8 mouse cellular contexts compared by ENCODE assay signal in the genomic region with DNA sequence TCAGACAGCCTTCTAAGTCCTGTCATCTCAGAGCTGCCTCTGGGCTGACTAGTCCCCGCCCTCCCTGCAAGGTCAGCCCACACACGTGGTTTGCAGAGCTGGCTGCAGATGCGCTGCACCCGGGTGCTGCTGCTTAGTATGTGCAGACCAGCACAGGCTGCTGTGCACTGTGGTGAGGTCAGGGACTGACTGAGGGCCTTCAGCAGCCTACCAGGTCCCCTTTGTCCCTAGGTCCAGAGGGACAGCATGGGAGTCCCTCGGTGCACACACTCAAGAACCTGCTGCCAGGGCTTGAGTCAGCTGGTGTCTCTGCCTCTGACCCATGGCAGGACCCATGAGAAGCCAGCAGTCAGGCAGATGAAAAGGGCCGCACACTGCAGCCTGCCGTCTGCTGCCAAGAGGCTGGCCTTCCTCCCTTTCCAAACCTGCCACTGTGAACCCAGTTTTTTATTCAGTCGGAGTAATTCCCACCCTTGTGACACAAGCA. TPM values are rescaled to one million over a fixed set of nuclear protein-coding genes. Genes with fewer than 3 reads are reported as not detected.
DNase-seq lines count a peak whose midpoint lies in the region; ATAC-seq and TF ChIP-seq lines count a peak whose summit lies in the region.

No protein-coding gene starts in this region.

- H3K9ac ChIP-seq in embryonic facial prominence, embryonic 12.5 days, result no peak overlapping the region
- peak overlapping the region; percentile 53 for H3K9ac ChIP-seq in heart, embryonic 13.5 days
- peak overlapping the region; percentile 21; the same call in 1 of the 2 replicates for H3K9ac ChIP-seq in kidney, embryonic 15.5 days
- H3K9ac ChIP-seq in liver, embryonic 15.5 days, result no peak overlapping the region

- H3K9me3 ChIP-seq in embryonic facial prominence, embryonic 12.5 days, result no peaks in the 10 kb centered on the region
- H3K9me3 ChIP-seq in heart, embryonic 13.5 days, result no peaks in the 10 kb centered on the region
- H3K9me3 ChIP-seq in kidney, embryonic 15.5 days (replicated peaks), result no peaks in the 10 kb centered on the region
- no peaks in the 10 kb centered on the region for H3K9me3 ChIP-seq in liver, embryonic 15.5 days (replicated peaks)

- no peaks in the 10 kb centered on the region for H3K27me3 ChIP-seq in embryonic facial prominence, embryonic 12.5 days
- no peaks in the 10 kb centered on the region for H3K27me3 ChIP-seq in heart, embryonic 13.5 days (replicated peaks)
- H3K27me3 ChIP-seq in kidney, embryonic 15.5 days, result no peaks in the 10 kb centered on the region
- H3K27me3 ChIP-seq in liver, embryonic 15.5 days, result no peaks in the 10 kb centered on the region
- no peaks in the 10 kb centered on the region for H3K27me3 ChIP-seq in testis, adult 2 months (ENCODE audit: control insufficient read depth, insufficient read depth, low read length)

- peak overlapping the region; percentile 91 for H3K27ac ChIP-seq in embryonic facial prominence, embryonic 12.5 days
- H3K27ac ChIP-seq in heart, embryonic 13.5 days (replicated peaks), result peak overlapping the region; percentile 96
- peak overlapping the region; percentile 97 for H3K27ac ChIP-seq in kidney, embryonic 15.5 days
- peak overlapping the region; percentile 72; the same call in 1 of the 2 replicates for H3K27ac ChIP-seq in liver, embryonic 15.5 days (replicated peaks)
- peak overlapping the region; percentile 51 for H3K27ac ChIP-seq in testis, adult 2 months (ENCODE audit: control insufficient read depth, insufficient read depth, low read depth, low read length)

- 13% methylated on average over 8 of the region's 8 CpGs for WGBS in embryonic facial prominence, embryonic 12.5 days
- 12% methylated on average over 8 of the region's 8 CpGs for WGBS in heart, embryonic 13.5 days
- WGBS in kidney, embryonic 15.5 days, result 6% methylated on average over 8 of the region's 8 CpGs
- WGBS in liver, embryonic 15.5 days (ENCODE audit: insufficient replicate concordance), result 16% methylated on average over 8 of the region's 8 CpGs

- no peak for DNase-seq in frontal cortex, postnatal 36 days (ENCODE audit: low spot score in 2 of 2)
- DNase-seq in natural killer cell, adult 2 months (ENCODE audit: low spot score in 2 of 2), result peak; percentile 42 to 48

- 0 out of 2 replicates have a peak overlapping the region, but pooled peaks have one; percentile 1 for H3K4me2 ChIP-seq in embryonic facial prominence, embryonic 12.5 days (replicated peaks)
- H3K4me2 ChIP-seq in heart, embryonic 13.5 days, result peak overlapping the region; percentile 52
- peak overlapping the region; percentile 18 for H3K4me2 ChIP-seq in kidney, embryonic 15.5 days
- no peak overlapping the region for H3K4me2 ChIP-seq in liver, embryonic 15.5 days

- no peak for TF ChIP-seq CTCF in testis, adult 2 months (IDR thresholded peaks at IDR 0.05; ENCODE audit: control insufficient read depth, insufficient read depth, insufficient replicate concordance, low read depth, low read length)

- peaks cover 40% of the 10 kb centered on the region for H3K4me1 ChIP-seq in embryonic facial prominence, embryonic 12.5 days
- peaks cover 61% of the 10 kb centered on the region for H3K4me1 ChIP-seq in heart, embryonic 13.5 days
- H3K4me1 ChIP-seq in kidney, embryonic 15.5 days, result peaks cover 75% of the 10 kb centered on the region
- H3K4me1 ChIP-seq in liver, embryonic 15.5 days (replicated peaks), result peaks cover 28% of the 10 kb centered on the region
- H3K4me1 ChIP-seq in testis, adult 2 months (ENCODE audit: control insufficient read depth, insufficient read depth, low read length), result peaks cover 10% of the 10 kb centered on the region

- ATAC-seq in frontal cortex, adult (ENCODE audit: low TSS enrichment), result peak; percentile 49
- peak; percentile 57 for ATAC-seq in embryonic facial prominence, embryonic 12.5 days (ENCODE audit: insufficient number of reproducible peaks, insufficient read depth, low FRiP score, low TSS enrichment)
- ATAC-seq in heart, embryonic 13.5 days (ENCODE audit: extremely low read depth, insufficient number of reproducible peaks, low FRiP score, low TSS enrichment), result no peak
- peak; percentile 60 for ATAC-seq in kidney, embryonic 15.5 days (replicated peaks; ENCODE audit: low FRiP score)
- ATAC-seq in liver, embryonic 15.5 days (ENCODE audit: insufficient read depth), result peak; percentile 49; the same call in 1 of the 2 replicates

- H3K4me3 ChIP-seq in embryonic facial prominence, embryonic 12.5 days, result no peak overlapping the region
- no peak overlapping the region for H3K4me3 ChIP-seq in heart, embryonic 13.5 days
- no peak overlapping the region for H3K4me3 ChIP-seq in kidney, embryonic 15.5 days (replicated peaks)
- H3K4me3 ChIP-seq in liver, embryonic 15.5 days (replicated peaks), result no peak overlapping the region
- no peak overlapping the region for H3K4me3 ChIP-seq in testis, adult 2 months (ENCODE audit: control insufficient read depth, low read depth, low read length)

- no peaks in the 10 kb centered on the region for H3K36me3 ChIP-seq in embryonic facial prominence, embryonic 12.5 days
- H3K36me3 ChIP-seq in heart, embryonic 13.5 days, result no peaks in the 10 kb centered on the region
- no peaks in the 10 kb centered on the region for H3K36me3 ChIP-seq in kidney, embryonic 15.5 days
- H3K36me3 ChIP-seq in liver, embryonic 15.5 days (replicated peaks), result no peaks in the 10 kb centered on the region
- no peaks in the 10 kb centered on the region for H3K36me3 ChIP-seq in testis, adult 2 months (ENCODE audit: control insufficient read depth, insufficient read depth, low read length)

- no peak for TF ChIP-seq POLR2A in testis, adult 2 months (IDR thresholded peaks at IDR 0.05; ENCODE audit: control insufficient read depth, low read depth, low read length)

RNA-seq across cellular contexts. Expression of a gene that starts 25.4 kb away (rescaled TPM):
- polyA plus RNA-seq in embryonic facial prominence, embryonic 12.5 days (2016; fragmentation: Nextera tagmentation; extraction: Ambion mirVana), result 220 and 229 TPM in 2 replicates
- polyA plus RNA-seq in heart, embryonic 13.5 days (2015; fragmentation: Nextera tagmentation; extraction: Ambion mirVana), result 94.2 and 108 TPM in 2 replicates
- 124 and 132 TPM in 2 replicates for polyA plus RNA-seq in kidney, embryonic 15.5 days (2015; fragmentation: Nextera tagmentation; extraction: Ambion mirVana)
- 21.8 TPM in 2 replicates for polyA plus RNA-seq in liver, embryonic 15.5 days (2015; fragmentation: Nextera tagmentation; extraction: Ambion mirVana)
- polyA plus RNA-seq in testis, adult 2 months (2012; rRNA removed), result 7.0 and 7.2 TPM in 2 replicates

Comparison
In these comparisons a context has a peak if more than half of its experiments do, and no peak if none do; other contexts are left out.
1. DNase-seq: peak in natural killer cell, adult 2 months (2 of 2); none in frontal cortex, postnatal 36 days (0 of 2).
2. H3K9ac ChIP-seq: peak in heart, embryonic 13.5 days (single experiment) and kidney, embryonic 15.5 days (single experiment); none in embryonic facial prominence, embryonic 12.5 days (single experiment) and liver, embryonic 15.5 days (single experiment).
3. Peak in every context shown above with its lines, with median percentiles within 50 percentile points of each other: H3K27ac ChIP-seq.